Mouse (Mus musculus) left cerebral cortex, adult 2 months (tissue): ENCODE data around the gene Sycp3. TPM values are rescaled to one million over a fixed set of nuclear protein-coding genes. Genes with fewer than 3 reads are reported as not detected.
A peak's percentile ranks its signal among the peaks of the same experiment; 100 is the strongest.

Source experiments
- DNase-seq, 2 experiments: peaks; one replicate each; pipeline ENCODE4 v3.0.0; 2021 to 2022; ENCODE audit warnings: low spot score in 2 of 2, mixed read lengths in 1 of 2; ENCODE audit errors: extremely low spot score in 1 of 2
- H3K27ac ChIP-seq: fragments of 200-600 bp; 2 replicates; pipeline ENCODE4 v1.8.1; 2022
- H3K4me3 ChIP-seq: fragments of 200-600 bp; 2 replicates; pipeline ENCODE4 v1.8.1; 2022
- CTCF ChIP-seq: fragments of 200-600 bp; IDR thresholded peaks from 2 replicates; pipeline ENCODE4 v1.8.1; 2022; ENCODE audit warnings: antibody characterized with exemption, mild to moderate bottlenecking, moderate library complexity
- intact Hi-C: fragments of 180-260 bp; cut with DNase I; formaldehyde crosslinking; loops from one replicate; pipeline ENCODE4 v1.15.1; 2025
- long read RNA-seq, 2 experiments: library from polyadenylated mRNA; stranded (forward); transcript quantifications; one replicate each; pipeline ENCODE4 v2.0.0; 2021; ENCODE audit warnings: borderline mapping rate in 2 of 2
- total RNA-seq, 2 experiments: library from RNA; stranded (reverse); gene quantifications; 2 replicates each; pipeline ENCODE4 v1.2.3; 2021

The Sycp3 gene
- under 1 TPM; 0.41 to 0.72 TPM for total RNA-seq
- long read RNA-seq, experiment 1, partial matches to known transcripts, result 0 of 1 reads
- long read RNA-seq, experiment 1, other reads (novel, unspliced or antisense), result 0 of 1 reads
- long read RNA-seq, experiment 2, partial matches to known transcripts, result 0 of 1 reads
- long read RNA-seq, experiment 2, other reads (novel, unspliced or antisense), result 0 of 1 reads

DNA sequence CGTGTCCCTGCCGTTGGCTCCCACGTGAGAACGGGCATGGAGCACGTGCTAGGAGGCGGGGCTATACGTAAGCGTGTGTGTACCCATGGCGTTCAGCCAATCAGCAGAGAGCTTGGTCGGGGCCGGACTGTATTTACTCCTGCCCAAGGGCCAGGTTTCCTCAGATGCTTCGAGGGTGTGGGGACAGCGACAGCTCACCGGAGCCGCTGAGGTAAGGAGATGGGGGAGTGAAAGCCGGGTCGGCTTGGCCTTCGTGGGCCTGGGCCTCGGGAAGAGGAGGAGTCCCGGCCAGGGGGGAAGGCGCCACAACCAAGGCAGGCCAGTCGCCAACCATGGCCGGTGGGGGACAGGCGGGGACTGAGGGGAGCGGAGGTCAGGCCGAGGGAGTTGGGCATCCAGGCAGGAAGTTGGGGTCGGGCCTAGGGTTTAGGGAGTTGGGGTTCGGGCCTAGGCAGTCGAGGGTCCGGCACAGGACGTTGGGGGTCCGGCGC, at the start of gene Sycp3:
TSS of gene Sycp3 (plus strand) at position 68 of the 491 bp plus-strand sequence.
- no peak for DNase-seq
- intact Hi-C loops, result no loop called here
- Histone ChIP-seq H3K27ac (no peak within 1 kb of the TSS), H3K4me3 (no peak within 1 kb of the TSS)
- TF ChIP-seq CTCF, result no peak

GRCm38 (mm10) chr10:88409751-88410150, 49.6 kb upstream of the Sycp3 start:
- no peak overlapping the region for H3K27ac ChIP-seq
- DNase-seq, result no peak
- intact Hi-C loops, result no loop called here
- H3K4me3 ChIP-seq, result no peak overlapping the region
- no peak for TF ChIP-seq CTCF

DNA sequence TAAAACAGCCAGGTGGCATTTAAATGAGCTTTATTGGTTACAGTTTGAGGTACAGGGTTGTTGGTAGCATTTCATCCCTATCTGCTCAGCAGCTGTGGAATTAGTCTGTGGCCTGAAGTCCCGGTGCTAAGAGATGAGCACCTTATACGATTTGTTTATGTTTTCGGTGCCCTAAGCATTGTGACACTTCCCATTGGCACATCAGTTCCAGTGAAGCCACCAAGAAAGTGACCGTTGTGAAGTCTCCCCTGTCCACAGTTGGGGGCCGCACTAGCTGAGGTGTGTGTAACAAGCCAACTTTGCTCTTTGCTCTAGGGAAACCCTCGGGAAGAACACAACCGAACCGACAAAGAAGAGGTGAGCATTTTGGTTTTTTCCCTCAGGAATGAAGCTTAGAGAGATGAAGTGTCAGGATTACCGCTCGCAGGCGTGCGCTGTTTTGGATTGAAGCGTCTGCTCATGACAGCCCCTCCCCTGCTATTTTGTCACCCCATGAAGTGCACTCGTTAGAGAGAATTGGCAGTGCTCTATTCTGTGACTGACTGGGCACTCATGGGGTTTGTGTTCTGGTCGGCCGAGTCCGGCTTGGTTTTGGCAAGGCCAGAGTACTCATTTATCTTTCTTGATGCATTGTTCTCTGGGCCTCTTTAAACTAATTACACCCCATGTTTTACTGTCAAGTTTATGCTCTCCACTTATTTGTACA, 46.9 kb upstream of the Sycp3 start:
- intact Hi-C loops, result no loop called here
- no peak for TF ChIP-seq CTCF
- no peak overlapping the region for H3K4me3 ChIP-seq
- DNase-seq, result no peak
- H3K27ac ChIP-seq, result no peak overlapping the region

DNA sequence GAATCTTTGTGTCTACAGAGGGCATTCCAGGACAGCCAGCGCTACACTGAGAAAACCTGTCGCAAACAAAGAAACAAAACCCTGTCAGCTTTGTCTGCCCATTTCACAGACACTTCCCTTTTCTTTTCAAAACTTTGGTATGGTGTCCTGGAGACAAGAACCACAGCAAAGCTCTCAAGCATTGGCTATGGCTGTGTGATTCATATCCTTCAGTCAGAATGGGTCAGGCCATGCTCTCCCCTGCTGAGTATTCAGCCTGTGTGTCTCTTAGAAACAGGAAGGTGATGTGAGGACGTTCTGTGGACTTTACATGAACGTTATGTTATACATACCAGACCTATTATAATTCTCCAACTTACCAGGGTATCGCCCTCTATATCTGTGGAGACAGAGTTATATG, 41.7 kb upstream of the Sycp3 start:
- no peak for DNase-seq
- intact Hi-C loops, result no loop called here
- Histone ChIP-seq H3K27ac (no peak overlapping the region), H3K4me3 (no peak overlapping the region)
- no peak for TF ChIP-seq CTCF

GRCm38 (mm10) chr10:88420141-88420541, 39.2 kb upstream of the Sycp3 start:
- TF ChIP-seq CTCF, result no peak
- H3K27ac ChIP-seq, result no peak overlapping the region

DNA sequence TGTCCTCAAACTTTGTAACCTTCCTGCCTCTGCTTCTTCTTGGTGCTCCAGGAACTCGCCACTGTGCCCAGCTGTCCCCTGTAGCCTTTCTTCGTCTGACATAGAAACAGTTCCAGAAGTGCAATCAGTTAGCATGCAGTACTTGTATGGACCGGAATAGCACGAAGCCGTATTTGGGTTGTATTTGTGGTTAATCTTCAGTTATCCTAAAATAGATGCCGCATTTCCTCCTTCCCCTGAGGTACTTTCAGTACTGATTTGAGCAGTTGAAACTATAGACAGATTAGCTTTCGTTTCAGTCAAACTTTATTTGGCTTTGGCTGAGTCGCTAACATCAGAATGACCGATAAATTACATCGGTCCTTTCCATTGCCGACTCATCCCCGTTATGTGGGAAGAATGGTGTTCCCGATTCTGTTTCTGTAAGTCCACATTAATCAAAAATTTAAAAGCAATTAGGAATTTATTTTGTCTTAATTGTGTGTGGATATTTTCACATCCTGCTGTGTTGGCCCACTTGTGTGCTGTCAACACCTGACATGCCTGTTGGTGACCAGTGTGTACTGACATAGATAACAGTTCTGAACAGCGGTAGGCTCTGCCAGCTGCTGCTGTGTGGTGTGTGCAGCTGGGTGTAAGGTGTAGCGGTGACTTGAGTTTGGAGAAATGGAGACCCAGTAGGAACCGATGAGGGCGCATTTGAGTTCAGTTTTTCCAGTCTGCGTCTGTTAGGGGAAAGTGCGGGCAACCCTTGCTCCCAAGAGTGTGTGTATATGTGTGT, 38.5 kb upstream of the Sycp3 start:
- no peak for DNase-seq
- intact Hi-C loops, result no loop called here
- no peak overlapping the region for H3K4me3 ChIP-seq
- H3K27ac ChIP-seq, result no peak overlapping the region
- TF ChIP-seq CTCF, result no peak

More at GRCm38 (mm10) chr10:88420141-88420541, 39.2 kb upstream of the Sycp3 start:
- no peak for DNase-seq
- intact Hi-C loops, result no loop called here
- no peak overlapping the region for H3K4me3 ChIP-seq

DNA sequence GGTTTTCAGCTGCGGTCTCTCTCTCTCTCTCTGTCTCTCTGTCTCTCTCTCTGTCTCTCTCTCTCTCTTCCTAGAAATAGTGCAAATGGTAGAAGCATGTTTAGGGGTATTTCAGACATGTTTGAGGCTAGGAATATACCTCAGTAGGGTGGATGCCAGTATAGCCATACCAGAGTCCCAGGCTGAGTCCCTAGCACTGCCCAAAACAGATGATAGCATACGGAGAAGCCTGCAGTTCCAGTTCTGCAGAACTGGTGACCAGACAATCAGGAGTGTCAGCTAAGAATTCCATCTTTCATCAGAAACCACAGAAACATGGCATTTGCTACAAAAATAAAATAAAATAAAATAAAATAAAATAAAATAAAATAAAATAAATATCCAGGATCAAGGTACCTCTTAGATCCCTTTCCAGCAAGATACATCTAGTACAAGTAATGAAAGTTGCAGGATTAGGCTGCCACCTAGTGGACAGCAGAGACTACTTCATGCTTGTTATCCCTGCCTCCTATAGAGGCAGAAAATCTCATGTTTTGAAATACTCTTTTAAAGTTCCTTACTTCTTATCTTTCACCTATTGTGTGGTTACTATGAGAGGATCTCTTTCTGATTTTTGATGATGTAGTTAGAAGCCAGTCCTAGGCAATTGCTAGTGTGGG, 33.1 kb upstream of the Sycp3 start:
- peak; percentile 94 for TF ChIP-seq CTCF
- peak; percentile 45 to 51 for DNase-seq

DNA sequence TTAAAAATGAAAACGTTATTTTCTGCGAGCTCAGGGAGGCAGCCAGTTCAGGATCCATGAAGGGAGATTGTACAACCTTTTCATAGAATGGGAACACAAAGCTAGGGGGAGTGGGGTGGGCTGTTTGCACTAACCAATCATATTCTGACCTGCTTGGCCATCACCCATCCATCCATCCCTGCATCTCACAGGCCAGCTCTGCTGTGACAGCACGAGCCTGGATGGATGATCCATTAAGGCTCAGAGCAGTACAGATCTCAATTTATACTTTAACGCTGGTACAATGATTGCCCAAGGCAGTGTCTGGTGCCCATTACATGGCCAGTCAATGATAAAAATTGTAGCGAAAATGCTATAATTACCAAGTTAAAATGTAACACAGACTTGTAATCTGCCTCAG, 32.5 kb upstream of the Sycp3 start:
- intact Hi-C loops, result loop anchor here (1.0 kb wide), 1 partner anchor 48 kb away; the partner anchor contains the start of genes Dram1 and Gnptab
- no peak overlapping the region for H3K27ac ChIP-seq
- H3K4me3 ChIP-seq, result no peak overlapping the region
- no peak for DNase-seq
- no peak for TF ChIP-seq CTCF

More for the DNA sequence above, 33.1 kb upstream of the Sycp3 start:
- intact Hi-C loops, result loop anchor here (1.0 kb wide), 1 partner anchor 47 kb away; the partner anchor contains the start of genes Dram1 and Gnptab
- H3K4me3 ChIP-seq, result no peak overlapping the region
- no peak overlapping the region for H3K27ac ChIP-seq

DNA sequence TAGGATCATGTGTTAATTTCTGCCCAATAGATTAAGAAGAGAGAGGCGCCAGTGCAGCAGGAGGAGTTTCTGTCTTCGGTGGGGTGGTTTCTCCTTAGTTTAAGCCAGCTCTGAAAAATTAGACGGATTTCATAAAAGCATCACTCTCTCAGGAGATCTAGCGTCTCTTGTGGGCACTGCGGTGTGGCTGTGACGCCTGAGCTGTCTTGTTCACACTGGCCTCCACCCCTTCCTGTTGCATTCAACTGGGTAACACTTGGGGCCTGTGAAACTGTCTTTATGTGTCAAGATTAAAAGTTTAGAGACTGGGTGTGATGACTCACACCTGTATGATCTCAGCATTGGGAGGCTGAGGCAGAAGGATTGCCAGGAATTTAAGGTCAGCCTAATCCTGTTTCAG, 31.4 kb upstream of the Sycp3 start:
- no peak for DNase-seq
- TF ChIP-seq CTCF, result no peak
- H3K27ac ChIP-seq, result no peak overlapping the region
- intact Hi-C loops, result no loop called here
- H3K4me3 ChIP-seq, result no peak overlapping the region

- no peak overlapping the region for H3K27ac ChIP-seq
- no peak for DNase-seq
- TF ChIP-seq CTCF, result no peak
- intact Hi-C loops, result loop anchor here (5.0 to 10.0 kb wide), 2 partner anchors 224 to 286 kb away; no protein-coding TSS in a partner anchor
- H3K4me3 ChIP-seq, result no peak overlapping the region
Observed at GRCm38 (mm10) chr10:88441224-88441623, 18.1 kb upstream of the Sycp3 start.

- peak in 1 of 2 experiments; percentile 35 for DNase-seq
- H3K27ac ChIP-seq, result no peak overlapping the region
- no peak overlapping the region for H3K4me3 ChIP-seq
- intact Hi-C loops, result no loop called here
- TF ChIP-seq CTCF, result no peak
Observed at GRCm38 (mm10) chr10:88451221-88451620, 8.1 kb upstream of the Sycp3 start.
